Mouse (Mus musculus): ENCODE data around the gene Kcna10. TPM values are rescaled to one million over a fixed set of nuclear protein-coding genes. Genes with fewer than 3 reads are reported as not detected.

Kcna10 gene
- total RNA-seq, 2 experiments from 2014 or later = 0.20 TPM; not detected in 1

DNA sequence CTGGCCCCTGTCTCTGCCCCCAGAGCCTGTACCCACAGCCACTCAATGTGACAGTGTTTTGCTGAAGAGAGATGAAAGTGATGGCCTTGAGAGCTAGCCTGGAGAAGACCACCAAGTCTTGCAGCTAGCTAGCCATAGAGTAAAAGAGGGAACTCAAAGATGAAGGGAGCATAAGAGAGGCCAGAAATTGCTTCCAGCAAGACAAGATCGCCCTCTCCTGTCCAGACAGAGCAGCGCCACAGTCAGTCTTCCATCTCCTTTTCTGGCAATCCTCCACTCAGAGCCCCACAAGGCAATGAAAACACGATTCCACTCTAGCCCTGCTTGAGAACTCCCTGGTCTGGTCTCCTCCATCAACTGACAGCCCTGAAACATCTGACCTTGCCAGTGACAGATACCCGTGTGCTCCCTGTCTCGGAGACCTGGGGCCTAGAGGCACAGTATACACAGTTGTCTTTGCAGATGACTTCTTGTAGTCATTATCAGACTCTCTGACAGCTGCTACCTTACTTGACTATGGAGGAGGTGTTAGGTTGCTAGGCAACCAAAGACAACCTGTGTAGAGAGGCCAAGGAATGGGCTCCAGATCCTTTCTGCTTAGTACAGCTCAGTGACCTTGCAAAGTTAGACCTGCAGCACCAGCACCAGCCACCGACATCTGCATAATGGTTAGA is 5.5 kb downstream of the Kcna10 start:
- peak; percentile 55 to 64 for DNase-seq (ENCODE audit: low spot score in 2 of 2)
- intact Hi-C loops (cut with DNase I) = loop anchor here (1.0 to 2.0 kb wide), 2 partner anchors 94 to 282 kb away; no protein-coding TSS in a partner anchor

DNA sequence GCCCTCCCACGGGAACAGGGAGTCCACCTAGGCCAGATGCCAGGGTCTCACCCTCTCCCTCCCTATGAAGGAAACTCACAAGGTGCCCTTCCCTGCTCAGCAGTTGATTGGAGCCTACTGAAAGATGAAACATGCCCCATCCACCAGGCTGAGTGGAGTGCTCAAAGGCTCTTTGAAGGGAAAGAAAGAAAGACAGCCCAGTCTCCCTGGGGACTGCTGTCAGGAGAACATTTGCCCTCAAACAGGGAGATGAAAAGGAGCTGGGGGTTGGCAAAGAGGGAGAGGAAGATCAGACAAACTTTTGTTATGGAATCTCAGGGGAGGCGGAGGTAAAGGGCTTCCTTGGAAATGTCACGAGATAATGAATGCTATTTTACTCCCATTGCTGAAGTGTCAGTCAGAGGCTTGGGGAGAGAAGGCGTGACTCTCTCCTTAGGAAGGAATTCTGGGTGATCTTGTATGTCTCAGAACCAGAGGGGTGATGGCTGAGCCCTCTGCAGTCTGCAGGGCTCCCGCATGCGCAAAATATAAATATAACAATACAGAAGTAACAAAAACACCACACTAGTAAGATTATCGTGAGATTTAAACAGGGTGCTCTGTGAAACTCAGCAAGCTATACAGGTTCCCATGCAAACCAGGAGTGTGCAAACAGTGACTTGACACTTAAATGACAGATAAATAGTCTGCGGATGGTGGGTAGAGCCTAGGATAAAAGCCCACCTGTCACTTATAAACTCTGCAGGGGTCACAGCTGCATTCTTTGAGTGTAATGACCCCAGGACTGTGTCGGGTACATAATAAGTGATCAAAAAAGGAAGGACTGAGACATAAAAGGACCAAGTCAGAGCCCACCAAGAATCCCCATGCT is 18.7 kb downstream of the Kcna10 start:
- DNase-seq (ENCODE audit: low spot score in 2 of 2) = no peak
- intact Hi-C loops (cut with DNase I) = no loop called here

GRCm38 (mm10) chr3:107204413-107204812 is 21.6 kb downstream of the Kcna10 start:
- intact Hi-C loops (cut with DNase I) = no loop called here
- no peak for DNase-seq (ENCODE audit: low spot score in 2 of 2)

DNA sequence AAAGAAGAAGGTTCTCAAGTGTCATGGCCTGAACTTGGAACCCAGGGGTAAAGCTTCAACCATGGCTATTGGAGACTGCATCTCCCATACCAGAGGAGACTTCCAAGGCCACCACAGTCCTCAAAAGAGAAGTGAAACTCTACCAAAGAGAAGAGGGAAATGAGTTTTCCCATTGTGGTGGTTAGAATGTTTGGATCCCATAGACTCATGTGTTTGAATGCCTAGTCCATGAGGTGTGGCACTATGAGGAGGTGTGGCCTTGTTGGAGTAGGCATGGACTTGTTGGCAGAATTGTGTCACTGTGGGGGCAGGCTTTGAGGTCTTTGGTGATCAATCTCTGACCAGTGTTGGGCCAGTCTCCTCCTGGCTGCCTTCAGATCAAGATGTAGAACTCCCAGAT is 22.3 kb downstream of the Kcna10 start:
- no peak for DNase-seq (ENCODE audit: low spot score in 2 of 2)
- intact Hi-C loops (cut with DNase I) = loop anchor here (5.0 kb wide), 1 partner anchor 262 kb away; no protein-coding TSS in a partner anchor

DNA sequence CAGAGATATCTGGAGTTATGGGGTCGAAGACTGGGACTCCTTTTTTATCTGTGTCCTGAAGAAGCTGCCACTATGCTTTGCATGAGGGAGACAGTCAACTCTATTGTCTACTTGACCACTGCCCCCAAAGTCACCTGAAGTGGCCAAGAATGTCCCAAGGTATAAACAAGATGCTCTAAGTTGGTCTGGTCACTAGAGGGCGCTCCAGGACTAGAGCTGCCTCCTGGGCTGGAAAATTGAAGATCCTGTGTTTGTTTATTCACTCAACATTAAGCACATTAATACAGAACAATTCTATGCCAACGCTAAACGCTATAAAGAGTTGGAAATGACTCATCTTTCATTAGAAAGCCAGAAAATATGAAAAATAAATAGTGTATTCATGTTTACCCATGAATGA is 23.1 kb downstream of the Kcna10 start:
- DNase-seq (ENCODE audit: low spot score in 2 of 2) = peak; percentile 46 to 72
- intact Hi-C loops (cut with DNase I) = loop anchor here (2.0 to 5.0 kb wide), 3 partner anchors 27 to 261 kb away; no protein-coding TSS in a partner anchor

DNA sequence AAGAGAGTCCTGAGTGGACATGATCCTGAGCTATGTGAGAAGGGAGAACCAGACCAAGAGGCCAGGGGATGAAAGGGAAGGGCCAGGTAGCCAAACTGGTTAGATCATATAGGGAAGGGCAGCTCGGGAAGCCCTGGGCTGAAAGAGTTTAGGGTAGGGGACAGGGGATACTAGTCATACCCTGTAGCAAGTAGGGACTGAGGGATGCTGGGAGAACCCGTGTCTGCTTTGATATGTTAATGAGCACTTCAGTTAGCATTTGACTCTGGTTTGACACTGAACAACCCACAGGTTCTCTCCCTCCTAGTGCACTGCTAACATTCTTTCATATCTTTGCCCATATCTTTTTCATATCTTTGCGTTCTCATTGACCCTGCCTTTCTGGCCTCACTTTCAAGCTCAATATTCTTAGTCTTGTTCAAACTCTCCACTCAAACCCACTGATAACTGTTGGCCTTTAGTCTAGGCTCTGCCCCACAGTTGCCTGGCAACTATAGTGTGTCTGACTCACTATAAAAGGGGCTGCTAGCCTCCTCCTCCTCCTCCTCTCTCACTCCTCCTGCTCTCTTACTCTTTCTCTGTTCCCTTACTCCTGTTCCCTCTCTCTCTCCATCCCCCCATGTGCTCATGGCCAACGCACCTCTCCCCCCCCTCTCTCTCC is 23.8 kb downstream of the Kcna10 start:
- no peak for DNase-seq (ENCODE audit: low spot score in 2 of 2)
- intact Hi-C loops (cut with DNase I) = loop anchor here (2.0 to 5.0 kb wide), 3 partner anchors 26 to 261 kb away; no protein-coding TSS in a partner anchor

- intact Hi-C loops (cut with DNase I) = loop anchor here (2.0 to 5.0 kb wide), 3 partner anchors 25 to 260 kb away; no protein-coding TSS in a partner anchor
Observed at GRCm38 (mm10) chr3:107207625-107208253, 24.9 kb downstream of the Kcna10 start.

GRCm38 (mm10) chr3:107214606-107215005 is 31.8 kb downstream of the Kcna10 start:
- no peak for DNase-seq (ENCODE audit: low spot score in 2 of 2)

More at GRCm38 (mm10) chr3:107207625-107208253, 24.9 kb downstream of the Kcna10 start:
- no peak for DNase-seq (ENCODE audit: low spot score in 2 of 2)

GRCm38 (mm10) chr3:107216400-107217100 is 33.7 kb downstream of the Kcna10 start:
- no peak for DNase-seq (ENCODE audit: low spot score in 2 of 2)
- intact Hi-C loops (cut with DNase I) = no loop called here

More at GRCm38 (mm10) chr3:107214606-107215005, 31.8 kb downstream of the Kcna10 start:
- intact Hi-C loops (cut with DNase I) = no loop called here

DNA sequence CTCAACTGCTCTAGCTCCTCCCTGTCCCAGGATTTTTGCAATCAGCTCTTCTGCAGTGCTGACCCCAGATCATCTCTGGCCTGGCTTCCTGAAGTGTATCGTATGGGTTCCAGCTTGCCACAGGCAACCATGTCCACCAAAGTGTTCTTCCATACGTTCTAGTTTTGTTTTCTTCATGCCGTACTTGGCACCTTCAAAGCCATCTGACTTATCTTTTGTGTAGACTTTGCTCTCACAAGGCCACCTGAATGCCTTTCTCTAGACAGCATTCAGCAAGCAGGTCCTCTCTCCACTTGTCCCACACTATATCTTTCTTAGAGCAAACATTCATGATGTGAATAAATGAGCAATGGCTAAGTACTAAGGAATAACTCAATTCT is 34.2 kb downstream of the Kcna10 start:
- no peak for DNase-seq (ENCODE audit: low spot score in 2 of 2)
- intact Hi-C loops (cut with DNase I) = no loop called here

DNA sequence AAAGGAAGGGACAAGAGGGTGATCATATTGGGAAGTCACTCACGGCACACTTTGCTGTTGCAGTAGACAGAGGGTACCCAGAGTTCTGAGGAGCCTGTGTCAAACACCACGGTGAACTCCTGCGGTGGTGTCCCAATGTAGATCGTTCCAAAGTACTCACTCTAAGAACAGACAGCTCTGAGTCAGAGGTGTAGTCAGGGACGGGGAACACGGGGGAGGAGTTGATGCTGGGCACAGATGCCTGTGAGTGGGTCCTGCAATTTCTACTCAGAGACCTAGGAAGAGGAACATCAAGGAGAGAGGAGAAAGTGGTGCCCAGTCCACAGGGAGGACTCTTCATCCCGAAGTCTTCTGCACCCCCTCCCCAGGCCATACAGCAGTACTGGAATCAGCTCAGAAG is 35.7 kb downstream of the Kcna10 start:
- intact Hi-C loops (cut with DNase I) = no loop called here
- DNase-seq (ENCODE audit: low spot score in 2 of 2) = no peak

DNA sequence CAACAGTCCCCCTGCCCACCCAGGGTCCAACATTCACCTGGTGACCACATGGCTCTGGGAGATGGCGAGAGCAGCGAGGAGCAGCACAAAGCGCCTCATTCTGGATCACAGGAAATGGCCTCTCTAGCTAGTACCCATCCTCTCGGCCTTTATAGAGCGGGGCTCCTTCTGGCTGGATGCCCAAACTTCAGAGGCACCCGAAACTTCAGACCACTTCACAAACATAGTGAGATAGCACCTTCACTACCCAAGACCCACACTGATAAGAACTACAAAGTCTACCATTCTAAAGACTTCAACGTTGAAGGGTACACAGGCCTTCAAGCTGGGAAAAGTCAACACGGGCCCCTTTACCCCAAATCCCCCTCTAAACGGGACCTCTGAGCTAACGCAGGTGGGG is 38.8 kb downstream of the Kcna10 start, which contains the start of gene Cym:
TSS of gene Cym (minus strand) at position 125 of the 400 bp plus-strand sequence.
- intact Hi-C loops (cut with DNase I) = no loop called here
- DNase-seq (ENCODE audit: low spot score in 2 of 2) = no peak

DNA sequence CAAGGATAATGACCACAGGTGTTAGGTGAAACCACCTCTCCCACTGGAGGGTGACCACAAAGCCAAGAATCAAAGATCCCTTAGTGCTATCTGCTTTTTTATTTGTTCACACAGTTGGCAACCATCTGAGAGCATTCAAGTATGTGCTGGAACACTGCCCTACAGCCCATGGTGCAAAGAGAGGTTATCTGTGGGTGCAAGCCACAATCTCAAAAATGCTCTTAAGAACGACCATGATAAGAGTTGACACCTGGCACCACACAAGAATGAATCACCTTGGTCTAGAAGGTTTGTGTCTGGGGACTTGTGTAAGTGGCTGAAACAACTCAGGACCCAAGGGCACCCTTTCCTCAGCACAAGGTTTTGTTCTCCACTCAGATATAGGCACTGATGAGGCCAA is 40.4 kb downstream of the Kcna10 start:
- no peak for DNase-seq (ENCODE audit: low spot score in 2 of 2)
- intact Hi-C loops (cut with DNase I) = no loop called here

- intact Hi-C loops (cut with DNase I) = no loop called here
- no peak for DNase-seq (ENCODE audit: low spot score in 2 of 2)
Observed at GRCm38 (mm10) chr3:107225820-107226219, 43.0 kb downstream of the Kcna10 start.

- DNase-seq (ENCODE audit: low spot score in 2 of 2) = no peak
- intact Hi-C loops (cut with DNase I) = no loop called here
Observed at GRCm38 (mm10) chr3:107229221-107229620, 46.4 kb downstream of the Kcna10 start.

- DNase-seq (ENCODE audit: low spot score in 2 of 2) = no peak
- intact Hi-C loops (cut with DNase I) = loop anchor here (5.0 kb wide), 1 partner anchor 127 kb away; no protein-coding TSS in a partner anchor
Observed at GRCm38 (mm10) chr3:107229822-107230221, 47.0 kb downstream of the Kcna10 start.

- DNase-seq (ENCODE audit: low spot score in 2 of 2) = no peak
- intact Hi-C loops (cut with DNase I) = loop anchor here (5.0 kb wide), 1 partner anchor 127 kb away; no protein-coding TSS in a partner anchor
Observed at GRCm38 (mm10) chr3:107230527-107230926, 47.7 kb downstream of the Kcna10 start, which contains the start of gene A630076J17Rik. A630076J17Rik (plus strand) TSS chr3:107230614.

- DNase-seq (ENCODE audit: low spot score in 2 of 2) = no peak
- intact Hi-C loops (cut with DNase I) = loop anchor here (5.0 kb wide), 1 partner anchor 126 kb away; no protein-coding TSS in a partner anchor
Observed at GRCm38 (mm10) chr3:107231202-107231601, 48.3 kb downstream of the Kcna10 start.
